Mouse (Mus musculus) urinary bladder, adult 18-20 months (tissue): ENCODE measurements around the gene Trim40.
"Not testable (repeated sequence)": the region's sequence is repeated elsewhere in the genome, so short reads cannot be mapped to it uniquely, and the experiment has no call there.

ENCODE experiments used
- DNase-seq, 2 experiments: peaks; one replicate each; pipeline ENCODE4 v3.0.0; 2022; ENCODE audit warnings: low spot score in 2 of 2, mixed read lengths in 2 of 2

The Trim40 gene

GRCm38 (mm10) chr17:36893387-36893786, 3.5 kb upstream of the Trim40 start:
- DNase-seq, result no peak

DNA sequence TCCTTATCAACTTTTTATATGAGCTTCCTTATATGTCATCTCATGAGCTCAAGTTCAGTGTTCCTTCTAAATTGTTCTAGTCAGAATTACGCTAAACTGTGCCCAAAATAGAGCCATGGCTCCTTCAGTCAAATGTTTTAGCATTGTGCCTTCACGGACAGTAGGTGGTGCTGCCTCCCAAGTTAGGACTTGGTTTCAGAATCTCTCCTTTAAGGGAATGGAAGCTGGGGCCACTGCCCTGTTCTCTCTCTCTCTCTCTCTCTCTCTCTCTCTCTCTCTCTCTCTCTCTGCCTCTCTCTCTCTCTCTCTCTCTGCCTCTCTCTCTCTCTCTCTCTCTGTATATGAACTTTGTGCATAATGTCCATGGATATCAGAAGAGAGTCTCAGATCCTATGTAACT, 2.4 kb upstream of the Trim40 start:
- no peak for DNase-seq

GRCm38 (mm10) chr17:36891496-36891895, 1.6 kb upstream of the Trim40 start:
- not testable (repeated sequence) for DNase-seq

DNA sequence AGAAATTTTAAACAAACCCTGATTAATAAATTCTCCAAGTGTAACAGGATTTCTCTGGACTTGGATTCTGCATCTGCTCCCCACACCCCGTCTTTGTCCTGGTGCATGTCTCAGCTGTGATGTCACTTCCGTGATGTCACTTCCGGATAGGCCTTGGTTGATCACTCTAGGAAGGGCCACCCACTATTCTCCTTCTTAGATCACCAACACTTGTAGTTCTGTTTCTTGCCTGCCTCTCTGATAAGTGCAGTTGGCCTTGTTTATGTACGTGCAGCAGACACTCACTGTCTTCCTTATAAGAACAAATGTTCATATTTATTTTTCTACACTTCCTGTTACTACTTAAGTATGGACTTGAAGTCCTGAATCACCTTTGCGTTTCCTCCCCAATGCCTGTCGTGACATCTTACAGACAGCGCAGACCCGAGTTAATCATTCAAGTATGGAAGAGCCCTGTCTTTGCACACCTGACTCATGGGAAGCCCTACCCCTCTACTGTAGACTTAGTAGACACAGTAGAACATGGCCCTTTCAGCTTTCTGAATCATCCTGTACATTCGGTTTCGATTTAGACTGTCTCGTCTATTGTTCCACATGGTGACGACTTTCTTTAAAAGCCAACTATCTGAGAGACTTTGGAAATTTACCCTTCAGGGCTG, 4.7 kb downstream of the Trim40 start:
- no peak for DNase-seq

GRCm38 (mm10) chr17:36883350-36883749, 6.6 kb downstream of the Trim40 start:
- DNase-seq, result no peak

GRCm38 (mm10) chr17:36874636-36875035, 15.3 kb downstream of the Trim40 start:
- DNase-seq, result no peak

- DNase-seq, result no peak
These were observed 19.7 kb downstream of the Trim40 start for GRCm38 (mm10) chr17:36869955-36870810.

DNA sequence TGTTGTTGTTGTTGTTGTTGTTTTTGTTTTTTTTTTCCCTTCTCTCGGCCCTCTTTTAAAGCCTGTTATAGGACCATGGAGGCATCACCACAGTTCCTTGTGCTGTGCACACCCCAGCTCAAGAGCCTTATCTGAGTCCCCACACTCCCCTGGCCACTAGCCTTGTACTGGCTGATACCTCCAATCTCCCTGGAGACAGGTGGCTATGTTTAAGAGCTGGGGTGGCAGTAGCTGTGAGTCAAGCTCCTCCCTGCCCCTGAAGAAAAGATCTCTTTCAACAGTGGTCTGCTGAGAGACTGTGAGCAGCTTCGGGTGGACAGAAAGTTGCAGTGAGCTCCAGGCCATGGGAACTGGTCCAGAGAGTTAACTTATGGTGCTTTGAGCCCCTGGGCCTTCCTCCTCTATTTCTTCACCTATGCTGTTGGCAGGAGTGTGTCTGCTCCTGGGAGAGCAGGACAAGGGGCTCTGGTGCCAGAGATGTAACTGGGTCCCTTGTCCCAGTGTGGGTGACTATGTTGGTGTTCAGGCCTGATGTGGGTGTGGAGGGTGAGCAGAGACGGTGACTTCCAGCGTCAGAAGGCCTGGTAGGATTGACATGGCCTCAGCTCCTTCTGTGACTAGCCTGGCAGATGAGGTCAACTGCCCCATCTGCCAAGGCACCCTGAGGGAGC, 20.5 kb downstream of the Trim40 start, which contains the start of gene Trim10:
TSS of gene Trim10 (plus strand) at position 291 of the 671 bp plus-strand sequence.
- no peak for DNase-seq

GRCm38 (mm10) chr17:36868836-36869235, 21.1 kb downstream of the Trim40 start:
- DNase-seq, result no peak

DNA sequence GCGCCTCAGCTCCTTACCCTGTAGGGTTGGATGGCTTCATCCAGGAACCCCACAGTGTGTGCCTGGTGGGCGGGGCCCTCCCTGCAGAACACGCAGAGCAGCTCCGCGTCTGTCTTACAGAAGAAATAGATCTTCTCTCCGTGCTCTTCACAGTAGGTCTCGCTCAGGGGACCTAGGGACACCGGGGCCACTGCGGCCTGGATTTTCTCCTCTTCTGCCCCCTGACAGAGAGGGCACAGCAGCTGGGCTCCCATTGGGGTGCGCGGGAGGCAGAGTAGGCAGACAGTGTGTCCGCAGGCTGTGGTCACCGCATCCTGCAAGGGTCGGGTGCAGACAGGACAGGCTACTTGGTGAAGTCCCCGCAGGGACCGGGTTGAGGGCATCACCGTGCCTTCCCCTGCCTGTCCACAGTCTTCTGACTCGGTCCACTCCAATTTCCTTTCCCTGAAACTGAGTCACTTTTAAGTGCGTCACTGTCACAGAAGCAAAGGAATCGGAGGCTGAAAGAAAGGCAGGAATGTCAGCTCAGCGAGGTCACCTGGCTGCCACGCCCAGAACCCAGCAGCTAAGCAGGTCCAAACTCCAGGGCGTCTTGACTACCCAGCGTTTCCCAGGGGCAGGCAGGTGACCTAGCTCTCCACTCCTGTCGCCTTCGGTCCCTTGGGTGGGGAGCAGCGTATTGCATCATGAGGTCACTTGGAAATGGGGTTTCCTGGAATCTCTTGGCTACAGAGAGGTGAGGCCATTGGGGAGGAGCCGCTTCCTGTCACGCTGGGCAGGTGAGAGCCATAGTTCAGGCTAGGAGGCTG, 23.0 kb downstream of the Trim40 start, which contains the start of gene Trim15:
TSS of gene Trim15 (minus strand) at position 492 of the 809 bp plus-strand sequence.
- no peak for DNase-seq

DNA sequence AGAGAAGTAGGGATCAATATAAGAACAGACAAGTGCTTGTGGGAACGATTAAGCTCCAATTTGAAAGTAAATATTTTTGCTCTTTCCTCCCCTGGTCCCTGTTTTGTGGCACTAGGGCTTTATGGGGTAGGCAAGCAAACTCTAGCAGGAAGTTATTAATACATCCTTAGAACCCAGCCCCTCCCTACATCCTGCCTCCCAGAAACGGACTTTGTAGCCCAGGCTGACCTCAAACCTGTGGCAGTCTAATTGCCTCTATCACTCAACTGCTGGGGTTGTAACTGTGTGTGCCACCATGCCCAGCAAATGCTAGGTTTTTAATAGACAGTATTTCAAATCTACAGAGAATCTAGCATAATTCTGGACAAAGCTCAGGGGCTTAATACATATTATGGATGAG, 28.2 kb downstream of the Trim40 start:
- no peak for DNase-seq

DNA sequence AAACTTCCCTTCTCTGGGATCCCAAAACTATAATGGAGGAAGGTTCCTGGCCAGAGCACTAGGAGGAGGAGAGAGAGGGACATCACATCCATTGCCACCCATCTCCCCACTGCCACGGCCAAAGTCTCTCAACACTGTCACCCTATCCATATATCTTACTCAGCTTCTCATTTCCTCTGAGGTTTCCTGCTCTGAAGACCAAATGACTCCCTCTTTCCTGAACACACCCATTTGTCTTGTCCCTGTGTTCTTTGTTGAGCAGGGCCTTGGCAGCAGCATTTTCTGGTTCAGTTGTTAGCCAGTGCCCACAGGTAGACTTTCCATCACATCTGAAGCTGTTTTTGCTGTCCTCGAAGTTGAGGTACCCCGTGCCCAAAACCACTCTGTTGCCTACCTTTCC, 31.7 kb downstream of the Trim40 start:
- DNase-seq, result no peak

- DNase-seq, result no peak
These were observed 33.7 kb downstream of the Trim40 start for GRCm38 (mm10) chr17:36856236-36856635.

- DNase-seq, result no peak
These were observed 34.4 kb downstream of the Trim40 start for GRCm38 (mm10) chr17:36855484-36855883.

- no peak for DNase-seq
These were observed 38.3 kb downstream of the Trim40 start for GRCm38 (mm10) chr17:36851627-36852026.

DNA sequence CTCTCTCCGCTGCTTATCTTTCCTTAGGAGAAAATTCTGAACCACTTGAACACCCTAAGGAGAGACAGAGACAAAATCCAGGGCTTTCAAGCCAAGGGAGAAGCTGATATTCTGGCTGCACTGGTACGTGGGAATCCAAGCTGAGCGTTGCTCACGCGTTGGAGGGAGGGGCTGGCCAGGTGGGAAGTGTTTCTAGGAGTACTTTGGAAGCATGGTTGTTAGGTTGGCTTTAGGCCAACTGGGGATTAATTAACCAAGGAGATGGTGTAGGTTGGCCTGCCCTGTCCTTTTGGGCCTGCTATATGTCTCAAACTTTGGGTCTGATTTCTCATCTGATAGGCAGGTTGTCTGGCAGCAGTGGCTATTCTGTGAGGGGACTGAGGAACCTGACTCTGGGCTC, 38.7 kb downstream of the Trim40 start:
- no peak for DNase-seq

DNA sequence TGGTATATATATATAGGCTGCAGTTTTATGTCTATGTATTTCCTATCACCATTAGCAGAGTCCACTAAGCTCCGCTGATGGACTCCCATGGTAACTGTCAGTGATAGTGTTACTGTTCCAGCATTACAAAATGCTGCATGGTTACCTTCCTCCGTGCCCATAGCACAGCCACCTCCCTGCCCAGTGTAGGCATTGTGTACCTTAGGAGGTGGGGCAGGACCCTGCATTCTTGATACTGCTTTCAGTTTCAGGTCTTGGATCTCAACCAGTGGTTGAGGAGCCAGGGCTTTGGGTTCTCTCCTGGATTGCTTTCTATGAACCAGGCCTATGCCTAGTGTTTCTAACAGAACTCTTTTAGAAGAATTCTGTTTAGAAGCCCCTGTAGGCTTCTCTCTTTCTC, 39.9 kb downstream of the Trim40 start:
- no peak for DNase-seq

DNA sequence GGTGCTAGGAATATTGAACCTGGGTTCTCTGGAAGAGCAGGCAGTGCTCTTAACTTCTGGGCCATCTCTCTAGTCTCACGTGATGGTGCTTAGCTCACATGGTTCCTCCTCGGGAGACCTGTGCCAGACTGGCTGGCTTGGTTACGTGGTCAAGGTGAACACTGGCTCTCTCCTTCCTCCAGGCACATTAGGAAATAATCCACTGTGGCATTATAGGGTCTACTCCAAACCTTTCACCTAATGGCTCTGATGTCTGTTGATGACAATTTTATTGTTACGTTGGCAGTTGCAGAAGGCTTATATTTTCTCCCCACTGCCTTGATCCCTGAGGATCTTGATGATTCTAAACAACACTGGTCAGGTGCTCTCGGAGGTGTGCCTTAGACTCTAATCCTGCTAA, 41.0 kb downstream of the Trim40 start:
- DNase-seq, result no peak

DNA sequence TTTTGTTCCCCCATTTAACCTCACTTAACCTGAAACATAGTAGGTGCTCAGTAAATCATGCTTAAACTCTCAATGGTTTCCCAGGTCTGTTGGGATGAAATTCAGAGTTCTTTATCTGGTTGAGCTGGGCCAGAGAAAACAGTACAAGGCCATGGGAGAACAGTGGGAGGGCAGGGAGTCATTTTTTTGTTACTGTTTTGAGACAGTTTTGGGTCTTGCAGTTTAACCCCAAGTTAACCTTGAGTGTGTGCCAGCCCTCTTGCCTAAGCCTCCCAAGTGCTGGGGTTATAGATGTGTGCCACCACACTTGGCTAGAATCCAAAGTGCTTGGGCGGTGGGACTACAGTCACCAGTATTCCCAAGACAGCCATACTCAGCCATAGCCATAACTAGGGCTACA, 45.2 kb downstream of the Trim40 start:
- no peak for DNase-seq

- no peak for DNase-seq
These were observed 45.6 kb downstream of the Trim40 start for GRCm38 (mm10) chr17:36844286-36844719.

GRCm38 (mm10) chr17:36843696-36844095, 46.2 kb downstream of the Trim40 start:
- DNase-seq, result no peak
